Mouse (Mus musculus) cerebellum, adult 11 months (tissue): ENCODE measurements around the gene Ppp1r12b.

Source experiments
- DNase-seq: peaks from one replicate; pipeline ENCODE4 v3.0.0; 2022

Gene Ppp1r12b

GRCm38 (mm10) chr1:134790716-134791439, 164.9 kb downstream of the Ppp1r12b start:
- DNase-seq = no peak

- DNase-seq = no peak
Observed at GRCm38 (mm10) chr1:134788096-134788495, 167.6 kb downstream of the Ppp1r12b start.

- no peak for DNase-seq
Observed at GRCm38 (mm10) chr1:134784911-134785310, 170.8 kb downstream of the Ppp1r12b start.

- no peak for DNase-seq
Observed at GRCm38 (mm10) chr1:134784481-134784880, 171.3 kb downstream of the Ppp1r12b start.

GRCm38 (mm10) chr1:134783958-134784357, 171.8 kb downstream of the Ppp1r12b start:
- DNase-seq = no peak

GRCm38 (mm10) chr1:134782797-134783196, 172.9 kb downstream of the Ppp1r12b start:
- no peak for DNase-seq

- DNase-seq = no peak
Observed at GRCm38 (mm10) chr1:134777936-134778548, 177.7 kb downstream of the Ppp1r12b start.

- DNase-seq = no peak
Observed at GRCm38 (mm10) chr1:134777201-134777885, 178.4 kb downstream of the Ppp1r12b start.

- DNase-seq = no peak
Observed at GRCm38 (mm10) chr1:134775631-134776030, 180.1 kb downstream of the Ppp1r12b start.

- DNase-seq = no peak
Observed at GRCm38 (mm10) chr1:134774728-134775287, 180.9 kb downstream of the Ppp1r12b start.

- no peak for DNase-seq
Observed at GRCm38 (mm10) chr1:134774247-134774646, 181.5 kb downstream of the Ppp1r12b start.

GRCm38 (mm10) chr1:134773256-134773655, 182.5 kb downstream of the Ppp1r12b start:
- DNase-seq = no peak

GRCm38 (mm10) chr1:134772821-134773220, 182.9 kb downstream of the Ppp1r12b start:
- no peak for DNase-seq

GRCm38 (mm10) chr1:134771999-134772398, 183.7 kb downstream of the Ppp1r12b start:
- no peak for DNase-seq

GRCm38 (mm10) chr1:134771353-134771752, 184.4 kb downstream of the Ppp1r12b start:
- no peak for DNase-seq

- no peak for DNase-seq
Observed at GRCm38 (mm10) chr1:134770312-134770711, 185.4 kb downstream of the Ppp1r12b start.

GRCm38 (mm10) chr1:134766448-134766847, 189.3 kb downstream of the Ppp1r12b start:
- no peak for DNase-seq

GRCm38 (mm10) chr1:134764831-134765458, 190.8 kb downstream of the Ppp1r12b start:
- no peak for DNase-seq

- DNase-seq = no peak
Observed at GRCm38 (mm10) chr1:134763776-134764438, 191.8 kb downstream of the Ppp1r12b start.

GRCm38 (mm10) chr1:134763250-134763649, 192.5 kb downstream of the Ppp1r12b start:
- no peak for DNase-seq

- no peak for DNase-seq
Observed at GRCm38 (mm10) chr1:134761534-134761933, 194.2 kb downstream of the Ppp1r12b start.

- DNase-seq = no peak
Observed at GRCm38 (mm10) chr1:134760642-134761041, 195.1 kb downstream of the Ppp1r12b start.

- no peak for DNase-seq
Observed at GRCm38 (mm10) chr1:134759133-134759532, 196.6 kb downstream of the Ppp1r12b start.
